ENCODE assay signal across 11 mouse cellular contexts in genomic region chr15:96655514-96655913, GRCm38 (mm10). TPM values are rescaled to one million over a fixed set of nuclear protein-coding genes. Genes with fewer than 3 reads are reported as not detected.
DNase-seq lines count a peak whose midpoint lies in the region; ATAC-seq lines count a peak whose summit lies in the region.
"Had no signal": no experiment of that assay in that cellular context is flagged by ENCODE, and none has a peak within 500 bp of the region (broad histone marks: within the 10 kb centered on the region; RNA-seq: fewer than 3 reads in every experiment).

No protein-coding gene starts in this region.

- H3K36me3 ChIP-seq in kidney, embryonic 15.5 days: no peaks in the 10 kb centered on the region
- H3K36me3 ChIP-seq in kidney, embryonic 14.5 days (ENCODE audit: control insufficient read depth, insufficient read depth, low read length): no peaks in the 10 kb centered on the region
- H3K36me3 ChIP-seq in macrophage (ENCODE audit: inconsistent target): no peaks in the 10 kb centered on the region
- no peaks in the 10 kb centered on the region for H3K36me3 ChIP-seq in midbrain, embryonic 13.5 days

- DNase-seq in thymus, postnatal 14 days: peak; percentile 58
- DNase-seq in embryo, embryonic 10.5 days (ENCODE audit: low spot score): no peak
- DNase-seq: cerebellum, postnatal 36 days; midbrain, embryonic 14.5 days had no signal

- 65% methylated on average over 14 of the region's 14 CpGs for WGBS in kidney, embryonic 15.5 days
- WGBS in kidney, embryonic 14.5 days: 65% methylated on average over 14 of the region's 14 CpGs
- WGBS in macrophage (ENCODE audit: missing documents): 14% methylated on average over 14 of the region's 14 CpGs
- 97% methylated on average over 14 of the region's 14 CpGs for WGBS in midbrain, embryonic 13.5 days

- ATAC-seq in kidney, embryonic 15.5 days (replicated peaks; ENCODE audit: low FRiP score): no peak
- no peak for ATAC-seq in kidney, embryonic 14.5 days (ENCODE audit: low FRiP score, low TSS enrichment)
- peak; percentile 81 for ATAC-seq in common myeloid progenitor, adult 5-6 weeks (replicated peaks; ENCODE audit: low read depth, poor library complexity, severe bottlenecking)
- ATAC-seq in midbrain, embryonic 13.5 days: no peak

- no peak overlapping the region for H3K4me2 ChIP-seq in kidney, embryonic 15.5 days
- H3K4me2 ChIP-seq in kidney, embryonic 14.5 days (replicated peaks; ENCODE audit: low read depth, low read length): no peak overlapping the region
- H3K4me2 ChIP-seq in midbrain, embryonic 13.5 days (replicated peaks): no peak overlapping the region
- H3K4me2 ChIP-seq: hindbrain, embryonic 14.5 days had no signal

- no peaks in the 10 kb centered on the region for H3K27me3 ChIP-seq in kidney, embryonic 15.5 days
- H3K27me3 ChIP-seq in kidney, embryonic 14.5 days (ENCODE audit: control insufficient read depth, insufficient read depth, low read length): no peaks in the 10 kb centered on the region
- 0 out of 2 replicates have a peak, but pooled peaks cover 4% of the 10 kb centered on the region for H3K27me3 ChIP-seq in midbrain, embryonic 13.5 days

- peaks cover 16% of the 10 kb centered on the region for H3K4me1 ChIP-seq in kidney, embryonic 15.5 days
- 0 out of 2 replicates have a peak, but pooled peaks cover 2% of the 10 kb centered on the region for H3K4me1 ChIP-seq in kidney, embryonic 14.5 days (ENCODE audit: control insufficient read depth, insufficient read depth, low read length)
- H3K4me1 ChIP-seq in midbrain, embryonic 13.5 days (replicated peaks): 0 out of 2 replicates have a peak, but pooled peaks cover 4% of the 10 kb centered on the region

- no peaks in the 10 kb centered on the region for H3K79me2 ChIP-seq in macrophage (ENCODE audit: inconsistent target)

- H3K9me3 ChIP-seq in kidney, embryonic 15.5 days (replicated peaks): no peaks in the 10 kb centered on the region
- H3K9me3 ChIP-seq in kidney, embryonic 14.5 days (ENCODE audit: control insufficient read depth, low read length): no peaks in the 10 kb centered on the region
- no peaks in the 10 kb centered on the region for H3K9me3 ChIP-seq in midbrain, embryonic 13.5 days

- 0 out of 2 replicates have a peak overlapping the region, but pooled peaks have one; percentile 38 for H3K27ac ChIP-seq in kidney, embryonic 15.5 days
- no peak overlapping the region for H3K27ac ChIP-seq in kidney, embryonic 14.5 days (ENCODE audit: low read depth, low read length)
- H3K27ac ChIP-seq in macrophage: peak overlapping the region; percentile 68
- H3K27ac ChIP-seq in midbrain, embryonic 13.5 days: no peak overlapping the region
- H3K27ac ChIP-seq: hindbrain, embryonic 14.5 days had no signal

- H3K9ac ChIP-seq in kidney, embryonic 15.5 days: no peak overlapping the region
- no peak overlapping the region for H3K9ac ChIP-seq in kidney, embryonic 14.5 days (ENCODE audit: low read depth, low read length)
- H3K9ac ChIP-seq in midbrain, embryonic 13.5 days (replicated peaks): no peak overlapping the region
- H3K9ac ChIP-seq: hindbrain, embryonic 14.5 days had no signal

- no peak overlapping the region for H3K4me3 ChIP-seq in kidney, embryonic 15.5 days (replicated peaks)
- no peak overlapping the region for H3K4me3 ChIP-seq in kidney, embryonic 14.5 days (ENCODE audit: low read length)
- H3K4me3 ChIP-seq in macrophage (ENCODE audit: inconsistent target): no peak overlapping the region
- H3K4me3 ChIP-seq in midbrain, embryonic 13.5 days (replicated peaks): no peak overlapping the region
- H3K4me3 ChIP-seq: erythroblast, embryonic 14.5 days had no signal

RNA-seq across cellular contexts. Expression of gene Slc38a1, which starts 12.8 kb away (rescaled TPM):
- polyA plus RNA-seq in kidney, embryonic 15.5 days (2015; fragmentation: Nextera tagmentation; extraction: Ambion mirVana): 69.9 and 74.8 TPM in 2 replicates
- 75.4 and 98.8 TPM in 2 replicates for polyA plus RNA-seq in kidney, embryonic 14.5 days (2014; fragmentation: Nextera tagmentation; extraction: Ambion mirVana)
- 74.6 and 85.3 TPM in 2 replicates for total RNA-seq in common myeloid progenitor, adult 5-6 weeks (2017)
- 1,000 to 10,000 TPM in 1 of 26 experiments, 100 to 1,000 TPM in 14, 10 to 100 TPM in 11; 65.8 to 1,056 (median 152) TPM for total RNA-seq in macrophage (2018; cell fraction: chromatin; rRNA removed)
- total RNA-seq in macrophage (2018; cell fraction: cytosol; rRNA removed): 100 to 1,000 TPM in 2 of 26 experiments, 10 to 100 TPM in 24; 32.3 to 169 (median 53.6) TPM
- 100 to 1,000 TPM in 18 of 26 experiments, 10 to 100 TPM in 8; 75.5 to 593 (median 137) TPM for total RNA-seq in macrophage (2018; cell fraction: nucleus; rRNA removed)
- polyA plus RNA-seq in macrophage (2018): 34.2 to 43.0 TPM (median 36.4 TPM) in 3 replicates
- polyA plus RNA-seq in midbrain, embryonic 13.5 days (2015; fragmentation: Nextera tagmentation; extraction: Ambion mirVana): 156 and 159 TPM in 2 replicates

RNA-seq across cellular contexts. Expression of gene Slc38a2, which starts 44.0 kb away (rescaled TPM):
- polyA plus RNA-seq in kidney, embryonic 15.5 days (2015; fragmentation: Nextera tagmentation; extraction: Ambion mirVana): 134 and 138 TPM in 2 replicates
- 102 and 177 TPM in 2 replicates for polyA plus RNA-seq in kidney, embryonic 14.5 days (2014; fragmentation: Nextera tagmentation; extraction: Ambion mirVana)
- 85.6 and 103 TPM in 2 replicates for total RNA-seq in common myeloid progenitor, adult 5-6 weeks (2017)
- total RNA-seq in macrophage (2018; cell fraction: chromatin; rRNA removed): 100 to 1,000 TPM in 9 of 26 experiments, 10 to 100 TPM in 17; 12.5 to 208 (median 81.7) TPM
- 10 to 100 TPM; 11.6 to 70.8 (median 26.9) TPM for total RNA-seq in macrophage (2018; cell fraction: cytosol; rRNA removed)
- total RNA-seq in macrophage (2018; cell fraction: nucleus; rRNA removed): 100 to 1,000 TPM in 13 of 26 experiments, 10 to 100 TPM in 13; 44.0 to 189 (median 105) TPM
- polyA plus RNA-seq in macrophage (2018): 7.9 to 34.0 TPM (median 16.4 TPM) in 3 replicates
- 149 and 152 TPM in 2 replicates for polyA plus RNA-seq in midbrain, embryonic 13.5 days (2015; fragmentation: Nextera tagmentation; extraction: Ambion mirVana)

Comparison
In these comparisons a context has a peak if more than half of its experiments do, and no peak if none do; other contexts are left out.
1. H3K27ac ChIP-seq: peak in kidney, embryonic 15.5 days (single experiment) and macrophage (single experiment); none in kidney, embryonic 14.5 days (single experiment) and midbrain, embryonic 13.5 days (single experiment).